20 mouse cellular contexts compared by ENCODE assay signal in the genomic region with DNA sequence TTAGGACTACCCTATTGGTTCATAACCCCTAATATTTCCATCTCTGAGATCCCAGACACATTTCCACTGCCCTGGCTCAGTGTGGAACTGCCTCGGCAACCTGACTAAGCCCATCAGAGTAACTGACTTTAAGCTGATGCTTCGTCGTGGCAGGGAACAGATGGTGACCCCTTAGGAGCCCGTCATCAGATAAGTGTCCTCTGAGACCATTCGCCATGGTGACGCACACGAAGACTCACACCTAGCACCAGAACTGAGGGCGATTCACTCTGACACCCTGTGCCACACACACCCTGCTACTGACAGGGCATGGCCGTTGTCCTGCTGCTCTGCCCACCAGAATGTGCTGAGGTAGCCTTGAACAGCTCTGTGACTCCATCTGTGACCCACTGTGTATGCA.
A peak's percentile ranks its signal among the peaks of the same experiment; 100 is the strongest.
DNase-seq lines count a peak whose midpoint lies in the region; ATAC-seq lines count a peak whose summit lies in the region.
"Had no signal": no experiment of that assay in that cellular context is flagged by ENCODE, and none has a peak within 500 bp of the region (broad histone marks: within the 10 kb centered on the region; RNA-seq: fewer than 3 reads in every experiment).

No protein-coding gene starts in this region.

- WGBS in hindbrain, embryonic 10.5 days, result 80% methylated on average over 9 of the region's 9 CpGs
- WGBS in hindbrain, embryonic 12.5 days, result 75% methylated on average over 9 of the region's 9 CpGs
- WGBS in midbrain, embryonic 16.5 days, result 70% methylated on average over 9 of the region's 9 CpGs
- WGBS in midbrain, embryonic 10.5 days, result 88% methylated on average over 9 of the region's 9 CpGs
- WGBS in forebrain, embryonic 10.5 days, result 92% methylated on average over 9 of the region's 9 CpGs

- ATAC-seq in hindbrain, embryonic 12.5 days (ENCODE audit: low FRiP score), result no peak
- ATAC-seq in midbrain, embryonic 16.5 days, result 0 out of 2 replicates have a peak, but pooled peaks have one; percentile 29
- no peak for ATAC-seq in erythroblast, adult 5-6 weeks (replicated peaks; ENCODE audit: low FRiP score, poor library complexity, severe bottlenecking)
- ATAC-seq: forebrain, embryonic 15.5 days; inflammation-experienced regulatory T-cells, adult 6 months; intestine, postnatal 0 days had no signal

- peaks cover 14% of the 10 kb centered on the region for H3K4me1 ChIP-seq in hindbrain, embryonic 10.5 days (replicated peaks)
- 0 out of 2 replicates have a peak, but pooled peaks cover 3% of the 10 kb centered on the region for H3K4me1 ChIP-seq in hindbrain, embryonic 12.5 days
- no peaks in the 10 kb centered on the region for H3K4me1 ChIP-seq in midbrain, embryonic 16.5 days (ENCODE audit: control insufficient read depth, insufficient read depth, low read length)
- H3K4me1 ChIP-seq in midbrain, embryonic 10.5 days, result peaks cover 14% of the 10 kb centered on the region
- peaks cover 12% of the 10 kb centered on the region for H3K4me1 ChIP-seq in forebrain, embryonic 10.5 days
- H3K4me1 ChIP-seq: embryonic facial prominence, embryonic 13.5 days had no signal

- H3K27me3 ChIP-seq in hindbrain, embryonic 10.5 days (ENCODE audit: insufficient read depth, poor library complexity, severe bottlenecking), result no peaks in the 10 kb centered on the region
- H3K27me3 ChIP-seq in hindbrain, embryonic 12.5 days, result no peaks in the 10 kb centered on the region
- H3K27me3 ChIP-seq in midbrain, embryonic 16.5 days (ENCODE audit: control insufficient read depth, insufficient read depth, low read depth, low read length), result no peaks in the 10 kb centered on the region
- no peaks in the 10 kb centered on the region for H3K27me3 ChIP-seq in midbrain, embryonic 10.5 days (ENCODE audit: low read depth, poor library complexity, severe bottlenecking)
- no peaks in the 10 kb centered on the region for H3K27me3 ChIP-seq in forebrain, embryonic 10.5 days (ENCODE audit: poor library complexity, severe bottlenecking)
- H3K27me3 ChIP-seq: embryonic facial prominence, embryonic 13.5 days; forebrain, embryonic 15.5 days had no signal

- no peak overlapping the region for H3K9ac ChIP-seq in hindbrain, embryonic 12.5 days
- no peak overlapping the region for H3K9ac ChIP-seq in midbrain, embryonic 16.5 days (ENCODE audit: low read depth, low read length)
- H3K9ac ChIP-seq: embryonic facial prominence, embryonic 13.5 days; forebrain, embryonic 15.5 days; hindbrain, embryonic 14.5 days had no signal

- no peaks in the 10 kb centered on the region for H3K36me3 ChIP-seq in hindbrain, embryonic 10.5 days
- H3K36me3 ChIP-seq in hindbrain, embryonic 12.5 days, result peaks cover 6% of the 10 kb centered on the region
- H3K36me3 ChIP-seq in midbrain, embryonic 16.5 days (ENCODE audit: control insufficient read depth, insufficient read depth, low read length), result peaks cover 14% of the 10 kb centered on the region; the same call in 1 of the 2 replicates
- no peaks in the 10 kb centered on the region for H3K36me3 ChIP-seq in midbrain, embryonic 10.5 days
- no peaks in the 10 kb centered on the region for H3K36me3 ChIP-seq in forebrain, embryonic 10.5 days (replicated peaks)
- H3K36me3 ChIP-seq: embryonic facial prominence, embryonic 13.5 days; heart, embryonic 10.5 days had no signal

- no peak for DNase-seq in hindbrain, embryonic 10.5 days (ENCODE audit: low spot score)
- no peak for DNase-seq in midbrain, embryonic 10.5 days (ENCODE audit: low spot score)
- DNase-seq in cerebellum, adult 9-11 months, result peak; percentile 37
- DNase-seq in retina, postnatal 1 day, result peak; percentile 22
- no peak for DNase-seq in forebrain, embryonic 10.5 days (ENCODE audit: extremely low spot score, low spot score)
- DNase-seq: adrenal gland, adult 2 months; adrenal gland, postnatal 25 days; gastrocnemius, postnatal 10 days; heart, adult 18-20 months; heart, postnatal 10 days; heart, postnatal 4 days had no signal

- peak overlapping the region; percentile 8; the same call in 1 of the 2 replicates for H3K27ac ChIP-seq in hindbrain, embryonic 10.5 days
- no peak overlapping the region for H3K27ac ChIP-seq in hindbrain, embryonic 12.5 days
- no peak overlapping the region for H3K27ac ChIP-seq in midbrain, embryonic 16.5 days (ENCODE audit: low read length)
- no peak overlapping the region for H3K27ac ChIP-seq in midbrain, embryonic 10.5 days (replicated peaks)
- no peak overlapping the region for H3K27ac ChIP-seq in forebrain, embryonic 10.5 days
- H3K27ac ChIP-seq: embryonic facial prominence, embryonic 13.5 days; forebrain, embryonic 15.5 days; heart, embryonic 10.5 days; hindbrain, embryonic 14.5 days had no signal

- no peak overlapping the region for H3K4me3 ChIP-seq in hindbrain, embryonic 10.5 days
- no peak overlapping the region for H3K4me3 ChIP-seq in hindbrain, embryonic 12.5 days
- H3K4me3 ChIP-seq in midbrain, embryonic 16.5 days (ENCODE audit: low read depth, low read length), result no peak overlapping the region
- no peak overlapping the region for H3K4me3 ChIP-seq in midbrain, embryonic 10.5 days
- H3K4me3 ChIP-seq in forebrain, embryonic 10.5 days, result no peak overlapping the region
- H3K4me3 ChIP-seq: embryonic facial prominence, embryonic 13.5 days; forebrain, embryonic 15.5 days; heart, embryonic 10.5 days had no signal

- H3K9me3 ChIP-seq in hindbrain, embryonic 10.5 days, result no peaks in the 10 kb centered on the region
- no peaks in the 10 kb centered on the region for H3K9me3 ChIP-seq in hindbrain, embryonic 12.5 days (replicated peaks)
- no peaks in the 10 kb centered on the region for H3K9me3 ChIP-seq in midbrain, embryonic 16.5 days (replicated peaks; ENCODE audit: control insufficient read depth, low read length, poor library complexity, severe bottlenecking)
- H3K9me3 ChIP-seq in midbrain, embryonic 10.5 days (replicated peaks), result no peaks in the 10 kb centered on the region
- H3K9me3 ChIP-seq in forebrain, embryonic 10.5 days, result no peaks in the 10 kb centered on the region
- H3K9me3 ChIP-seq: embryonic facial prominence, embryonic 13.5 days; forebrain, embryonic 15.5 days; heart, embryonic 10.5 days had no signal

- no peak overlapping the region for H3K4me2 ChIP-seq in hindbrain, embryonic 12.5 days (replicated peaks)
- no peak overlapping the region for H3K4me2 ChIP-seq in midbrain, embryonic 16.5 days (ENCODE audit: low read length)
- H3K4me2 ChIP-seq: embryonic facial prominence, embryonic 13.5 days; forebrain, embryonic 15.5 days; hindbrain, embryonic 14.5 days had no signal

Comparison
In these comparisons a context has a peak if more than half of its experiments do, and no peak if none do; other contexts are left out.
1. DNase-seq: peak in cerebellum, adult 9-11 months (single experiment) and retina, postnatal 1 day (single experiment); none in hindbrain, embryonic 10.5 days (single experiment), midbrain, embryonic 10.5 days (single experiment) and forebrain, embryonic 10.5 days (single experiment).